Mouse (Mus musculus): Measurements from ENCODE around the gene Trp53bp2.

The Trp53bp2 gene

DNA sequence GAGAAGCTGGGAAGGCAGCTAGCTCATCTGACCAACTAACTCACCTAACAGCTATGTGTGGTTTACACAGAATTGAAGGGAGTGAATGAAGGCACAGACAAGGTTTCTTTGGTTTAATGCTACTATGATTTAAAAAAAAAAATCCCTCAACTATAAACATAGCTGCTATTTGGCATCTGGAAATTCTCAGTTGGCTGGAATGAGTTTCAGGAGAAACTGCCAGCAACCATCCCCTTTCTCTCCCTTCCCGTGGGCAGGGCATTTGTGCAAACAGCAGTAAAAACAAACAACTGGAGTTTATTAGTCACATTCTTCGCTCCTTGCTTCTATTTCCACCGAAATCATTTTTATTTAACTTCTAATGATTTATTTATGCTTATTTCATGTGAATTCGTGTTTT, 2.4 kb upstream of the Trp53bp2 start:
- in situ Hi-C loops (cut with MboI, MseI) = no loop called here

GRCm38 (mm10) chr1:182408243-182408642, 729 bp upstream of the Trp53bp2 start:
- in situ Hi-C loops (cut with MboI, MseI) = no loop called here

DNA sequence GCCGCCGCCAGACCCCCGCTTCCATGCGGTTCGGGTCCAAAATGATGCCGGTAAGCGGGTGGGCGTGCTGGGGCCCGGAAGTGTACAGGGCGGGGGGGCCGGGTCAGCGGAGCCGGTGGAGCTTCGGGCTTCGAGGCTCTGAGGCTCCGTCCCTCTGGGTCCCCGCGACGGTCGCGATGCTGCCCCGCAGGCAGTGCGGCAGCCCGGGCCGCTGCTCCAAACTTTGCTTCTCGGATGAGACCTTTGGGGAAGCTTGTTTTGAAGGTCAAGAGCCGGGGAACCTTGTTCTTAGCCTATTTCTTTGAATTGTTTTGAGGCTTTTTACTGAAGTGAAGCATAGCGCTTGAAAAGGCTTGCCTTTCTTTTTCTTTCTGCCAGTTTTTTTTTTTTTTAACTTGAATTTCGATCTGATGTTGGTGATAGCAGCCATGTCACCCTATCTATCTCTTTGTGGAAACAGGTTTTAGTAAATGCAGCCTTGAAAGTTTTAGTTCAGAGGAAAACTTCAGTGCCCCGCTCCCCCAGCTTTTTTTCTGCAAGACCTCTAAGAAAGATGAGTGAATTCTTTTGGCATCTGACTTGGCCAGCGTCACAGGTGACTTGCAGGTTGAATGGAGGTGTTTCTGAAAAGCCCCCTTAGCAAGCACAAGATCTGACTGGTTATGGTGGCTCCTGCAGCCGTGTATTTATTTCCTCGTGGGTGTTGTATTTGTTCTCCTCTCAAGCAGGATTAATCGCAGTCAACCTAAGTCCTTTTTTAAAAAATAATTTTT, 615 bp downstream of the Trp53bp2 start:
- in situ Hi-C loops (cut with MboI, MseI) = no loop called here

GRCm38 (mm10) chr1:182412586-182413270, 3.8 kb downstream of the Trp53bp2 start:
- in situ Hi-C loops (cut with MboI, MseI) = no loop called here

- in situ Hi-C loops (cut with MboI, MseI) = no loop called here
Observed at GRCm38 (mm10) chr1:182419481-182419880, 10.5 kb downstream of the Trp53bp2 start.

GRCm38 (mm10) chr1:182424274-182424673, 15.3 kb downstream of the Trp53bp2 start:
- in situ Hi-C loops (cut with MboI, MseI) = no loop called here

DNA sequence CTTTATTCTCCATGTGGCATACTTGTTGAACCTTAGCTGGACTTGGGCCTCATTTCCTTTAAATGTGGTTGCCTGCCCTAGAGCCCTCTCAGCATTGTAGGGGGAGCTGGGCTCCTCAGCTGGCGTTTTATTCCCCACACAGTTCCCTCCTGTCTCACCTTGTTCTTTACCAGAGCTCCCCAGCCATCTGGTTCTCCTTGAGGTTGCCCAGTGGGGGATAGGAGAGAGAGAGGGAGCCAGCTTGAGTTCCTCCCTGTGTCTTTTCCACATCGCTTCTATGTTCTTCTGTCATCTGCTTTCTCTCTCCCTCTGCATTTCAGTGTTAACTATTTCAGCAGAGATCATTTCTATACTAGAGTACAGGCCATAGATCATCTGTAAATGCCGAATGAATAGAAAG, 16.2 kb downstream of the Trp53bp2 start:
- in situ Hi-C loops (cut with MboI, MseI) = no loop called here

- in situ Hi-C loops (cut with MboI, MseI) = no loop called here
Observed at GRCm38 (mm10) chr1:182426444-182426843, 17.5 kb downstream of the Trp53bp2 start.

DNA sequence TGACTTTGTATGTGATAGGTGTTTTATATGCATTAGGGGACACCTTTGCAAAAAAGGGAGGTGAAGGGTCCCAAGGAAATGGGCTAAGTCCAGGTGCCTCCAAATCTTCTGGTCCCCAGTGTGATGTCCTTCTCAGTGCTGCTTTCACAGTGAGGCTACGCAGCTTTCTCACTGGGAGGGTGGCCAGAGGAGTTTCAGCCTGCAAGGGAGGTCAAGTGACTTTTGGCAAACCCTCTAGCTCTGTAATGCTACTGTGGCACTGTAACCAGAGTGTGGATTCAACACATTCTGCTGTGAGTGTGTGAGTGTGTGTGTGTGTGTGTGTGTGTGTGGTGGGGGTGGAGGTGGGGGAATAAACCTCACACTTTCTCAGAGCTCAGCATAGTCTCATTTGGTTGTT, 18.5 kb downstream of the Trp53bp2 start:
- in situ Hi-C loops (cut with MboI, MseI) = no loop called here

GRCm38 (mm10) chr1:182429826-182430225, 20.9 kb downstream of the Trp53bp2 start:
- in situ Hi-C loops (cut with MboI, MseI) = no loop called here

DNA sequence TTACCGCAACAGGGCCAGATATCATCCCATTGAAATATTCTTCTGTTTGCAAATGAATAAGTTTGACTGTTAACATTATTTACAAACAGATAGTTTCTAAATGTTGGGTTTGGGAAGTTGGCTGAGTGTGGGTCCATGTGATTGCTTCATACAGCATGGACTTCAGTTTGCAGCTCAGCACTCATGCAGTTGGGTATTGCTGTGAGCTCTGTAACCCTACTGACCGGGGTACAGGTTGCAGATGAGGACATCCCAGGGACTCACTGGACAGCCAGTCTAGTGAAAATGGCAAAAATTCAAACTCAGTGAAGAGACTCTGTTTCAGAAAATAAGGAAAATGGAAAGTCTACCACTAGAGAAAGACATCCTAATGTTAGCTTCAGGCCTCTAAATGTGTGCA, 21.7 kb downstream of the Trp53bp2 start:
- in situ Hi-C loops (cut with MboI, MseI) = no loop called here

GRCm38 (mm10) chr1:182432059-182432458, 23.1 kb downstream of the Trp53bp2 start:
- in situ Hi-C loops (cut with MboI, MseI) = no loop called here

DNA sequence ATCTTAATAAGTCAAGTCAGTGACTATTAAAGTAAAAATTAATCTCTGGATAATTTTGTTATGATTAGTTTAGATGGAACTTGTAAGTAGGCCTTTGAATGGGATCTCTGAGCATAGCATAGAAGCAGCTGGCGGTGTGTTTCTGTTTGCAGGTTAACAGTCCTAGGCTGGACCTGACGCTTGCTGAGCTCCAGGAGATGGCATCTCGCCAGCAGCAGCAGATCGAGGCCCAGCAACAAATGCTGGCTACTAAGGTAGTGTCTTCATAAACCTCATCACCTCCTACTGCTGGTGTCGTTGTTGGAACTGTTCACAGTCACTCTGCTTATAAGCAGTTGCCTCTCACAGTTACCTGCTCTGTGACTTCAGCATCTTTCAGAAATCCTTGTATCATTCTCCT, 27.8 kb downstream of the Trp53bp2 start:
- in situ Hi-C loops (cut with MboI, MseI) = no loop called here

DNA sequence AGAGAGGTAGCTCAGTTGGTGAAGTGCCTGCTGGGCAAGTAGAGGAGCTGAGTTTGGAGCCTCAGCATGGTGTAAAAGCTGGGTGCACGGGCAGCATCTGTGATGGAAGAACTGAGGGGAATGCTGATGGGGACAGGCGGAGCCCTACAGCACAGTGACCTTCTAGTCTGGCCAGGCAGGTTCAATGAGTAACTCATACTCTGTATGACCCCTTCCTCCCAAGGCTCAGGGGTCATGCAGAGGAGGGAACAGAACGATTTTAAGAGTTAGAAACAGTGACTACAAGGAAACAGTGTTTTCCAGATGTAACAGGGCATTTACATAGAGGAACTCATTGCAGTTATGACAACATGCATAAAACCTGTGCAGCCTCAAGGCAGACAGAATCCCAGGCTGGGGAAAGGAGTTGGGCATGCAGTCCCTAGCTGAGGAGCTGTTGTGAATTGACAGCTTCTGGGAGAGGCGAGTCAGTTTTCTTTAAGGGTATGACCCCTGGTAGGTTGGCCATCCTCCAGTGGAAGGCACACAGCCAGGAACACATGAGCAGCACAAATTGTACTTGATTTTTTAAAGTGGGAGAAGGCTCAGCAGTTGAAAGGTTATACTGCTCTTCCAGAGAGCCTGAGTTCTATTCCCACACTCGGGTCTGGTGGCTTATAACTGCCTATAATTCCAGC, 30.7 kb downstream of the Trp53bp2 start:
- in situ Hi-C loops (cut with MboI, MseI) = no loop called here

DNA sequence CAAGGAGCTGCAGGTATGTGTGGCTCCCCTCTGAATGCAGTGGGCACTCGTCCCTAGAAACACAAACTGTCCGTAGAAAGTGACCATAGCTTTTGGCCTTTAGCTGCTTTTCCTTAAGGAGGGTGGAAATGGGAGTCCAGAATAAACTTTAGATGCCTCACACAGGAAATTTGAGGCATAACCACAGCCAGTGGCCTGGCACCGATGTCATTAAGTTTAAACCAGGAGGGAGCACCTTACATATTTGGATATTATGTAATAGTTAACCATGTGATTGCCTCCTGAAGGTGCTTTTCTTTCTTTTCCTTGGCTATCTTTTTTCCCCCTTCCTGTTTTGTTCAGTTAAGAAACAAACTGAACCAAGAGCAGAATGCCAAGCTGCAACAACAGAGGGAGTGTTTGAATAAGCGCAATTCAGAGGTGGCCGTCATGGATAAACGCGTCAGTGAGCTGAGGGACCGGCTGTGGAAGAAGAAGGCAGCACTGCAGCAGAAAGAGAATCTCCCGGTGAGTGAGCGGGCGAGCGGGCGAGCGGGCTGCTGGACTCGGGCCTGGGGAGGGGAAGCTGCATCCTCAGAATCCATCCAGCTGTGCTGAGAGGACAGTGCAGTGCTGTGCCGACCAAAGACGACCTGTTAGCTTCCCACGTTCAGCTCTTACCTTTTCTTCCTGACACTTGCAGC, 33.0 kb downstream of the Trp53bp2 start:
- in situ Hi-C loops (cut with MboI, MseI) = no loop called here

DNA sequence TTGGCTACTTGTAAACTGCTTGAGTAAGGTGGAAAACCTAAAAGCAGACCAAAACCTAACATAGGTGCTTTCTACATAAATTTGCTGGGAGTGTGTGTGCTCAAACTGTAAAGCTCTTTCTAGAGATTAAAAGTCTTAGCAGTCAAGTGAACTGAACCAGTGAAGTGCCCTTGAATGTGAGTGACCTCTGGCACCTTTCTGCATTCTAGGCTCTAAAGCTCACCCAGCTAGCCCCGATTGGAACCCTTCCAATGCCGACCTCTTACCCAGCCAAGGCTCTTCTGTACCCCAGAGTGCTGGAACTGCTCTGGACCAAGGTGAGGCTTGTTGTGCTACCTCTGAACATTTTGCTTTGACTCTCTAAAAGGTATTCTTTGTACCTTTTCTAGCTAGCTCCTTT, 35.1 kb downstream of the Trp53bp2 start:
- in situ Hi-C loops (cut with MboI, MseI) = no loop called here

DNA sequence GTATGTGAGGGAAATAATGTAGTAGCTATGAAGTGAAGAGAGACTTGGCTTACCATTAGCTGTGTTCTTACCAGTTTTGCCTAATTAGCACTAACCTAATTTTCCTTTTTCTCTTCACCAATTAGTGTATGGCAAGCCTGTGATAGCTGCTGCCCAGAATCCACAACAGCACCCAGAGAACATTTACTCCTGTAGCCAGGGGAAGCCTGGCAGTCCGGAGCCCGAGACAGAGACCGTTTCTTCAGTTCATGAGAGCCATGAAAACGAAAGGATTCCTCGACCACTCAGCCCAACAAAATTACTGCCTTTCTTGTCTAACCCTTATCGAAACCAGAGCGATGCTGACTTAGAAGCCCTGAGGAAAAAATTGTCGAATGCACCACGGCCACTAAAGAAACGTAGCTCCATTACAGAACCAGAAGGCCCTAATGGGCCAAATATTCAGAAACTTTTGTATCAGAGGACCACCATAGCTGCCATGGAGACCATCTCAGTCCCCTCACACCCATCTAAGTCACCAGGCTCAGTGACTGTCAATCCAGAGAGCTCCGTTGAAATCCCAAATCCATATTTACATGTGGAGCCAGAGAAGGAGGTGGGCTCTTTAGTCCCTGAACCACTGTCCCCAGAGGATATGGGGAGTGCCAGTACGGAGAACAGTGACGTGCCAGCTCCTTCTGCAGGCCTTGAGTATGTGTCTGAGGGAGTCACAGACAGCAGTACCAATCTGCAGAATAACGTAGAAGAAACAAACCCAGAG, 39.5 kb downstream of the Trp53bp2 start:
- in situ Hi-C loops (cut with MboI, MseI) = no loop called here

GRCm38 (mm10) chr1:182452473-182452872, 43.5 kb downstream of the Trp53bp2 start:
- in situ Hi-C loops (cut with MboI, MseI) = no loop called here

GRCm38 (mm10) chr1:182455080-182455479, 46.1 kb downstream of the Trp53bp2 start:
- in situ Hi-C loops (cut with MboI, MseI) = no loop called here

DNA sequence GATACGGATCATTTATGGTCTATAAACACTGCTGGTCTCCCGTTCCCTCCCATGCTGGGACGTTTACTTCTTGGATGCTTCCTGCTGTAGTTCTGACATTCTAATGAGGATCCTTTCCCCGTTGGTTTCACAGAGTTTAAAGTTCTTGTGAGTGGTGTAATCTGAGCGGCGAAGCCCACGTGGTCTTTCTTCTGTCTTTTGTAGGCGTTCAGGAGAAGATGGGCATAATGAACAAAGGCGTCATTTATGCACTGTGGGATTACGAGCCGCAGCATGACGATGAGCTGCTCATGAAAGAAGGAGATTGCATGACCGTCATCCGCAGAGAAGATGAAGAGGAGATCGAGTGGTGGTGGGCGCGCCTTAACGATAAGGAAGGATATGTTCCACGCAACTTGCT, 49.6 kb downstream of the Trp53bp2 start:
- in situ Hi-C loops (cut with MboI, MseI) = no loop called here

DNA sequence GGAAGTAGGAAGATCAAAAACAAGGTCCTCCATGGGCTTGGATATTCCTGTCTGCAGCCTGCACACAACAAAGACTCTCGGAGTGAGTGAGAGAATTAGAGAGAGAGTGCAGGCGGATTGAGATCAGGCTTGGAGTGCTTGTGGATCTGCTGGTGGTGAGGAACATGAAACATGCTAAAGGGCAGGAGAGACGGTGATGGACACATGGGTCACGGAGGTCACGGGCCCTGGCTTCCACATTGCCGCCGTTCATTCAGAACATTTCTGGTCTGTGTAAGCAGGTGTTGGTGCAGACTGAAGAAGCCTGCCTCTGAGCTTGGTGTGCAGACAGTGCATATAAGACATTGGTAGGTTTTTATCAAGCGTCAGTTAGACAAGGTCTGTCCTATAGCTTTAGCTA, 50.5 kb downstream of the Trp53bp2 start:
- in situ Hi-C loops (cut with MboI, MseI) = no loop called here
